Mouse (Mus musculus) embryonic facial prominence, embryonic 12.5 days (tissue): ENCODE results near the gene Skint11. TPM values are rescaled to one million over a fixed set of nuclear protein-coding genes. Genes with fewer than 3 reads are reported as not detected.
"Not testable (repeated sequence)": the region's sequence is repeated elsewhere in the genome, so short reads cannot be mapped to it uniquely, and the experiment has no call there.

ENCODE experiments used
- ATAC-seq: fragments of 200-750 bp; cut with Nextera tagmentation; 2 replicates; pipeline ENCODE4 v1.8.0; 2017; ENCODE audit not compliant: insufficient number of reproducible peaks, insufficient read depth, low FRiP score, low TSS enrichment
- H3K27ac ChIP-seq: fragments of 300-500 bp; sonication (generic); 2 replicates; pipeline ENCODE4 v1.5.1; 2016; ENCODE audit warnings: mild to moderate bottlenecking
- H3K27me3 ChIP-seq: fragments of 300-500 bp; sonication (generic); 2 replicates; pipeline ENCODE4 v1.6.1; 2016; ENCODE audit warnings: mild to moderate bottlenecking, moderate library complexity
- H3K36me3 ChIP-seq: fragments of 300-500 bp; sonication (generic); 2 replicates; pipeline ENCODE4 v1.6.1; 2016; ENCODE audit warnings: mild to moderate bottlenecking
- H3K4me1 ChIP-seq: fragments of 300-500 bp; sonication (generic); 2 replicates; pipeline ENCODE4 v1.6.1; 2016
- H3K4me2 ChIP-seq: fragments of 300-500 bp; sonication (generic); replicated peaks from 2 replicates; pipeline ENCODE4 v1.6.1; 2016; ENCODE audit warnings: mild to moderate bottlenecking, moderate library complexity
- H3K4me3 ChIP-seq: fragments of 300-500 bp; sonication (generic); 2 replicates; pipeline ENCODE4 v1.5.1; 2016; ENCODE audit warnings: mild to moderate bottlenecking
- H3K9ac ChIP-seq: fragments of 300-500 bp; sonication (generic); 2 replicates; pipeline ENCODE4 v1.6.1; 2016; ENCODE audit warnings: mild to moderate bottlenecking, moderate library complexity
- H3K9me3 ChIP-seq: fragments of 300-500 bp; sonication (generic); 2 replicates; pipeline ENCODE4 v1.6.1; 2016; ENCODE audit warnings: mild to moderate bottlenecking, moderate library complexity
- WGBS: fragments of 180-500 bp; shearing (Covaris S2); methylation state at CpG from one replicate; pipeline ENCODE4 v1.1.7; 2016; 5-methylcytosine and 5-hydroxymethylcytosine counted together
- polyA plus RNA-seq: library from polyadenylated mRNA; unstranded; fragments of >200 nt; fragmentation: Nextera tagmentation; extraction: Ambion mirVana; gene quantifications from 2 replicates; pipeline ENCODE4 v1.2.1, GENCODE M21; 2016

Skint11 gene
- polyA plus RNA-seq = not detected in 2 replicates

DNA sequence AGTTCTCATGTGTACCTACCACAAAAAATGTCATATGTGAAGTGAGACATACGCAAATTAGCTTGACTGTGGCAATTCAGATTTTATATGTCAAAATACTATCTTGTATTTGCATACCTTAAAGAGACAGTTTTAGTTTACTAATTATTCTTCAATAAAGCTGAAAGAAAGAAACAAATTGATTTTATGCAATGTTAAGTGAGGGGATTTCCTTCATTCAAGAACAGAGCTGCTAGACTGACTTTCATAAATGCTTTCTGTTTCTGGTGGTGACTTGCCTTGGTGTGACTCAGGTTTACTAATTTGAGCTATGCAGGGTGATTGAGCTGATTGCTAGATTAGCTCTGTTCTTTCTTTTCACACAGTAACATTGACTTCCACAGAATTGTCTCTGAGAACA lies at the start of gene Skint11:
Gene Skint11, plus strand, starts transcription at position 301 of the 400 bp plus-strand sequence.
- ATAC-seq = no peak
- no peak within 1 kb of the TSS for H3K4me2 ChIP-seq
- no peak within 1 kb of the TSS for H3K4me3 ChIP-seq
- 85% methylated on average over 1 of the region's 1 CpGs for WGBS
- H3K4me1 ChIP-seq = no peaks in the 10 kb centered on the region
- H3K9me3 ChIP-seq = no peaks in the 10 kb centered on the region
- H3K9ac ChIP-seq = no peak within 1 kb of the TSS
- H3K27me3 ChIP-seq = no peaks in the 10 kb centered on the region
- H3K36me3 ChIP-seq = no peaks in the 10 kb centered on the region
- H3K27ac ChIP-seq = no peak within 1 kb of the TSS

DNA sequence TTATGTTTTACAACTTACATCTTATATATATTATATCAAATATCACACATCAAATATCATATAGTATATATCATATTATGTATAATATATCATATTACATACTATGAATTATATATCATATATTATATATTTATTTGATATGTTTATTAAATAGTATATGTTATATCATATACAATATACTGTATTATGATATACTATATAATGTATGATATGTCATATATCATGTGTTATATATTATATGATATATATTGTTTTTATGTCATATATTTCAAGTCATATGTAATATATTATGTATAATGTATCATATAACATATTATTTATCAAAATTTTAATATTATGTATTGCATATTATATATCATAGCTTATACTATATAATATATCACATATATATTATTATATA lies 2.0 kb upstream of the Skint11 start:
- Histone ChIP-seq H3K9ac (no peak overlapping the region), H3K9me3 (no peaks in the 10 kb centered on the region), H3K4me1 (no peaks in the 10 kb centered on the region), H3K4me3 (no peak overlapping the region), H3K4me2 (no peak overlapping the region), H3K27me3 (no peaks in the 10 kb centered on the region), H3K36me3 (no peaks in the 10 kb centered on the region), H3K27ac (no peak overlapping the region)
- ATAC-seq = peak; percentile 64; the same call in 1 of the 2 replicates

DNA sequence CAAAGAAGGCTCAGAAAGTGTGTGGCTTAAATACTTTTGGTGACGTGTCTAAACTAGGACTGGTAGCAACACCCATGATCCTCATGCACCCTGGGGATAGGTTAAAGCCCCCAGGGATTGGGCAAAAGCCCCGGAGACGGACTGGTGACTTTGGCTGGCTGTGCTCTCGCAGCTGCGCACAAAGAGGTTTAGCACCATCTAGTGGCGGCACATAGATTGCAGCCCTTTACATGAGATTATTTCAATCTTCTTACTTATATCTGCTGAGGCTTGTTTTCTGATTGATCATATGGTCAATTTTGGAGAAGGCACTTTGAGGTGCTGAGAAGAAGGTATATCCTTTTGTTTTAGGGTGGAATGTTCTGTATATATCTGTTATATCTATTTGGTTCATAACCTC lies 9.7 kb downstream of the Skint11 start:
- H3K27ac ChIP-seq, H3K4me3 ChIP-seq, H3K4me2 ChIP-seq, H3K27me3 ChIP-seq, H3K9ac ChIP-seq, H3K4me1 ChIP-seq, H3K9me3 ChIP-seq, H3K36me3 ChIP-seq, ATAC-seq: not testable (repeated sequence)
- 23% methylated on average over 6 of the region's 6 CpGs for WGBS

GRCm38 (mm10) chr4:114256906-114257305 lies 93.7 kb downstream of the Skint11 start:
- ATAC-seq, H3K27me3 ChIP-seq, H3K4me1 ChIP-seq, H3K27ac ChIP-seq, H3K4me2 ChIP-seq, H3K9me3 ChIP-seq, H3K4me3 ChIP-seq, H3K9ac ChIP-seq, H3K36me3 ChIP-seq: not testable (repeated sequence)
- WGBS = 55% methylated on average over 1 of the region's 1 CpGs

Other genes starting within 250 kb of the Skint11 start
- not detected in 2 replicates for gene Skint5, start 163.9 kb upstream of the Skint11 start, polyA plus RNA-seq
- 1.6 and 1.7 TPM in 2 replicates for gene Trabd2b, start 243.3 kb downstream of the Skint11 start, polyA plus RNA-seq